Mouse (Mus musculus): ENCODE results near the gene Mrps18a. TPM values are rescaled to one million over a fixed set of nuclear protein-coding genes. Genes with fewer than 3 reads are reported as not detected.

Gene Mrps18a
- polyA plus RNA-seq, 1 experiment from 2014 or later: 171 TPM

GRCm38 (mm10) chr17:46160686-46161085 is 49.9 kb downstream of the Mrps18a start, which contains the start of gene Gtpbp2:
Gene Gtpbp2, plus strand, starts transcription at chr17:46161032.
- H3K9me3 ChIP-seq (replicated peaks; ENCODE audit: low read length): no peaks in the 10 kb centered on the region
- peak within 1 kb of the TSS; percentile 70 for H3K9ac ChIP-seq (ENCODE audit: low read depth, low read length)
- WGBS: 0% methylated on average over 23 of the region's 23 CpGs
- H3K4me3 ChIP-seq (replicated peaks; ENCODE audit: low read depth, low read length): peak within 1 kb of the TSS; percentile 70
- peak within 1 kb of the TSS; percentile 80 for H3K27ac ChIP-seq
- no peaks in the 10 kb centered on the region for H3K27me3 ChIP-seq (ENCODE audit: insufficient read depth, low read length)
- H3K4me2 ChIP-seq (ENCODE audit: low read length): peak within 1 kb of the TSS; percentile 71
- H3K36me3 ChIP-seq (ENCODE audit: insufficient read depth, low read length): peaks cover 17% of the 10 kb centered on the region
- DNase-seq (ENCODE audit: low spot score): peak; percentile 100
- TF ChIP-seq CTCF (IDR thresholded peaks at IDR 0.05; ENCODE audit: low read depth): no peak
- peaks cover 9% of the 10 kb centered on the region; the same call in 1 of the 2 replicates for H3K4me1 ChIP-seq (replicated peaks; ENCODE audit: insufficient read depth, low read length)
- peak; percentile 92 for ATAC-seq (replicated peaks; ENCODE audit: low FRiP score, low read depth)

DNA sequence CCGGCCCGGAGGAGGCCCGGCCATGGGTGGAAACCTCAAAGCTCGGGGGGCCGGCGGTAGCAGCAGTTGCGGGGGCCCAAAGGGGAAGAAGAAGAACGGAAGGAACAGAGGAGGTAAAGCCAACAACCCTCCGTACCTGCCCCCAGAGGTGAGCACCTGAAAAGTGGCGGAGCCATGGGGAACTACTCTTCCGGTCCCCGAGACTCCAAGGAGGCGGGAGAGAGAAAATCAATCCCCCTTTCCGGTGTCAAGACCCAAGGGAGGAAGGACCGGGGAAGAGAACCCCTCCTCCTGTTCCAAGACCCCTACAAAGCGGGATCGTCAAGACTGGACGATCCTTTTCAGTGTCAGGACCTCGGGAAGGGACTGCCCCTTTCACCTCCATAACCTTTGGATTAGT is 50.4 kb downstream of the Mrps18a start:
- peaks cover 9% of the 10 kb centered on the region; the same call in 1 of the 2 replicates for H3K4me1 ChIP-seq (replicated peaks; ENCODE audit: insufficient read depth, low read length)
- H3K9ac ChIP-seq (ENCODE audit: low read depth, low read length): peak overlapping the region; percentile 70
- peak overlapping the region; percentile 63 for H3K4me2 ChIP-seq (ENCODE audit: low read length)
- ATAC-seq (replicated peaks; ENCODE audit: low FRiP score, low read depth) (peak; percentile 22; the same call in 1 of the 2 replicates), DNase-seq (ENCODE audit: low spot score) (peak; percentile 78)
- peaks cover 22% of the 10 kb centered on the region for H3K36me3 ChIP-seq (ENCODE audit: insufficient read depth, low read length)
- H3K4me3 ChIP-seq (replicated peaks; ENCODE audit: low read depth, low read length): peak overlapping the region; percentile 70
- WGBS: under 1% methylated on average over 19 of the region's 19 CpGs
- H3K9me3 ChIP-seq (replicated peaks; ENCODE audit: low read length): no peaks in the 10 kb centered on the region
- no peaks in the 10 kb centered on the region for H3K27me3 ChIP-seq (ENCODE audit: insufficient read depth, low read length)
- no peak for TF ChIP-seq CTCF (IDR thresholded peaks at IDR 0.05; ENCODE audit: low read depth)
- H3K27ac ChIP-seq: peak overlapping the region; percentile 80

DNA sequence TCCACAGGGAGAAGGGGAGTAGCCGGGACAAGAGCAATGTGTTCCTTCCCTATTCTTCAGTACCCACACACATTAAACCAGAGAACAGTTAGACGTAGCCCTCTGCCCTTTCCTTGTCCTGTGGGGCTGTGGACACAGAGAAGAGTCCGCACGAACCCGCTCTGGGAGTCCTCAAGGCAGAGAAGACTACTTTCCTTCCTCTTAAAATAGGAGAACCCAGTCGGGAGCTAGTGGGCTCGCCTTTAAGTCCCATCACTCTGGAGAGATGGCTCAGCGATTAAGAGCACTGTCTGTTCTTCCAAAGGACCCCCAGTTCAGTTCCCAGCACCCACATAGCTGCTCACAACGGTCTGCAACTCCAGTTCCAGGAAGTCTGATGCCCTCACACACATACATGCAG is 50.9 kb downstream of the Mrps18a start:
- Histone ChIP-seq H3K9ac (ENCODE audit: low read depth, low read length) (peak overlapping the region; percentile 70), H3K4me1 (replicated peaks; ENCODE audit: insufficient read depth, low read length) (peaks cover 9% of the 10 kb centered on the region; the same call in 1 of the 2 replicates), H3K36me3 (ENCODE audit: insufficient read depth, low read length) (peaks cover 28% of the 10 kb centered on the region), H3K9me3 (replicated peaks; ENCODE audit: low read length) (no peaks in the 10 kb centered on the region), H3K27ac (peak overlapping the region; percentile 80), H3K27me3 (ENCODE audit: insufficient read depth, low read length) (no peaks in the 10 kb centered on the region), H3K4me2 (ENCODE audit: low read length) (peak overlapping the region; percentile 63), H3K4me3 (replicated peaks; ENCODE audit: low read depth, low read length) (peak overlapping the region; percentile 70)
- no peak for TF ChIP-seq CTCF (IDR thresholded peaks at IDR 0.05; ENCODE audit: low read depth)
- 47% methylated on average over 9 of the region's 9 CpGs for WGBS
- ATAC-seq (replicated peaks; ENCODE audit: low FRiP score, low read depth) (no peak), DNase-seq (ENCODE audit: low spot score) (no peak)

- Histone ChIP-seq H3K4me2 (ENCODE audit: low read length) (peak overlapping the region; percentile 63; the same call in 1 of the 2 replicates), H3K4me1 (replicated peaks; ENCODE audit: insufficient read depth, low read length) (peaks cover 9% of the 10 kb centered on the region; the same call in 1 of the 2 replicates), H3K27me3 (ENCODE audit: insufficient read depth, low read length) (no peaks in the 10 kb centered on the region), H3K9ac (ENCODE audit: low read depth, low read length) (no peak overlapping the region), H3K36me3 (ENCODE audit: insufficient read depth, low read length) (peaks cover 36% of the 10 kb centered on the region), H3K4me3 (replicated peaks; ENCODE audit: low read depth, low read length) (no peak overlapping the region), H3K9me3 (replicated peaks; ENCODE audit: low read length) (no peaks in the 10 kb centered on the region), H3K27ac (peak overlapping the region; percentile 54)
- DNase-seq (ENCODE audit: low spot score) (no peak), ATAC-seq (replicated peaks; ENCODE audit: low FRiP score, low read depth) (no peak)
- TF ChIP-seq CTCF (IDR thresholded peaks at IDR 0.05; ENCODE audit: low read depth): no peak
- WGBS: 80% methylated on average over 7 of the region's 7 CpGs
Observed at GRCm38 (mm10) chr17:46162551-46162950, 51.8 kb downstream of the Mrps18a start.

DNA sequence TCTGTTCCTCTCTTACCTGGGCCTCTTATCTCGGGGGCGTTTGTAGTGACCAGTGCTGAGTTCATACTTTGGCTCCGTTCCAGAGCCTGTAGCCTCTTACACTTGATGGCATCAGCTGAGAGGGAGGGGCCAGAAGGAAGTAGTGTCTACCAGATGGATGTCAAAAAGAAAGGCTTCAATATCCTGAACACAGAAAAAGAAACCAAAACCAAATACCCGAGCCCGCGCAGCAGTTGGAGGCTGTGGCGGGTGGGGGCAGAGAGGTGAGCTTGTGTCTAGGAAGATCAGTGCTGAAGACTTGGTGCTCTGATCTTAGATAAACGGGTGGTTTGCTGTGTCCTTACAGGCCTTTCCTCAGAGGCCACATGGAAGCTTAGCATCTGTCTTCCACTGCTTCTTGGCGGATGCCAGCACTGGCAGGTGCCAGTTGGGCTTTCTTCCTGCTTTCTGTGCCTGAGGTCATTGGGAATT is 52.2 kb downstream of the Mrps18a start:
- peaks cover 9% of the 10 kb centered on the region; the same call in 1 of the 2 replicates for H3K4me1 ChIP-seq (replicated peaks; ENCODE audit: insufficient read depth, low read length)
- ATAC-seq (replicated peaks; ENCODE audit: low FRiP score, low read depth) (no peak), DNase-seq (ENCODE audit: low spot score) (peak; percentile 51)
- peaks cover 40% of the 10 kb centered on the region for H3K36me3 ChIP-seq (ENCODE audit: insufficient read depth, low read length)
- H3K9ac ChIP-seq (ENCODE audit: low read depth, low read length): no peak overlapping the region
- no peaks in the 10 kb centered on the region for H3K27me3 ChIP-seq (ENCODE audit: insufficient read depth, low read length)
- peak overlapping the region; percentile 54; the same call in 1 of the 2 replicates for H3K27ac ChIP-seq
- H3K9me3 ChIP-seq (replicated peaks; ENCODE audit: low read length): no peaks in the 10 kb centered on the region
- TF ChIP-seq CTCF (IDR thresholded peaks at IDR 0.05; ENCODE audit: low read depth): no peak
- no peak overlapping the region for H3K4me3 ChIP-seq (replicated peaks; ENCODE audit: low read depth, low read length)
- peak overlapping the region; percentile 63 for H3K4me2 ChIP-seq (ENCODE audit: low read length)
- 62% methylated on average over 9 of the region's 9 CpGs for WGBS

GRCm38 (mm10) chr17:46164301-46164700 is 53.5 kb downstream of the Mrps18a start:
- TF ChIP-seq CTCF (IDR thresholded peaks at IDR 0.05; ENCODE audit: low read depth): no peak
- Histone ChIP-seq H3K36me3 (ENCODE audit: insufficient read depth, low read length) (peaks cover 51% of the 10 kb centered on the region), H3K9me3 (replicated peaks; ENCODE audit: low read length) (no peaks in the 10 kb centered on the region), H3K4me3 (replicated peaks; ENCODE audit: low read depth, low read length) (no peak overlapping the region), H3K27me3 (ENCODE audit: insufficient read depth, low read length) (no peaks in the 10 kb centered on the region), H3K4me1 (replicated peaks; ENCODE audit: insufficient read depth, low read length) (peaks cover 9% of the 10 kb centered on the region; the same call in 1 of the 2 replicates), H3K4me2 (ENCODE audit: low read length) (no peak overlapping the region), H3K9ac (ENCODE audit: low read depth, low read length) (no peak overlapping the region), H3K27ac (no peak overlapping the region)
- ATAC-seq (replicated peaks; ENCODE audit: low FRiP score, low read depth) (no peak), DNase-seq (ENCODE audit: low spot score) (no peak)
- WGBS: 95% methylated on average over 8 of the region's 8 CpGs
